Mouse (Mus musculus) bone marrow, adult 2 months (tissue): ENCODE results near the gene Slc15a1. TPM values are rescaled to one million over a fixed set of nuclear protein-coding genes. Genes with fewer than 3 reads are reported as not detected.

Source experiments
- H3K27ac ChIP-seq: fragments of 200-500 bp; 2 replicates; pipeline ENCODE4 v1.5.1; 2012; ENCODE audit warnings: low read depth, mild to moderate bottlenecking, control low read depth, inconsistent platforms, low read length; ENCODE audit not compliant: control insufficient read depth, poor library complexity, insufficient read depth
- H3K4me1 ChIP-seq: fragments of 200-500 bp; 2 replicates; pipeline ENCODE4 v1.6.1; 2011; ENCODE audit warnings: low read length; ENCODE audit not compliant: control insufficient read depth, insufficient read depth
- H3K4me3 ChIP-seq: fragments of 200-500 bp; replicated peaks from 2 replicates; pipeline ENCODE3; 2011; ENCODE audit warnings: mild to moderate bottlenecking, low read depth, low read length, control low read depth; ENCODE audit not compliant: control insufficient read depth
- CTCF ChIP-seq: fragments of 200-500 bp; IDR thresholded peaks from 2 replicates; pipeline ENCODE4 v1.5.1; 2011; ENCODE audit warnings: low read length, control low read depth; ENCODE audit not compliant: control insufficient read depth, insufficient read depth
- POLR2A ChIP-seq: fragments of 200-500 bp; IDR thresholded peaks from 2 replicates; pipeline ENCODE4 v1.6.1; 2011; ENCODE audit warnings: low read depth, mild to moderate bottlenecking, control low read depth, low read length, borderline replicate concordance; ENCODE audit not compliant: control insufficient read depth
- WGBS: fragments of 180-500 bp; shearing (Covaris S2); methylation state at CpG from one replicate; pipeline ENCODE4 v1.1.7; 2018; 5-methylcytosine and 5-hydroxymethylcytosine counted together
- polyA plus RNA-seq: library from polyadenylated mRNA; stranded (reverse); fragments of >200 nt; gene quantifications from 2 replicates; pipeline ENCODE4 v1.2.4, GENCODE M21; 2011; ENCODE audit warnings: low replicate concordance; ENCODE audit not compliant: missing spikeins, insufficient read depth, insufficient read length

Gene Slc15a1
- polyA plus RNA-seq, 1 experiment: not detected

- 89% methylated on average over 2 of the region's 2 CpGs for WGBS
- no peak for TF ChIP-seq POLR2A
- TF ChIP-seq CTCF: no peak
Measured at GRCm38 (mm10) chr14:121481591-121481990, 23.5 kb downstream of the Slc15a1 start.

GRCm38 (mm10) chr14:121479096-121479495 is 26.0 kb downstream of the Slc15a1 start:
- 81% methylated on average over 3 of the region's 3 CpGs for WGBS

More at GRCm38 (mm10) chr14:121481591-121481990, 23.5 kb downstream of the Slc15a1 start:
- Histone ChIP-seq H3K27ac (no peak overlapping the region), H3K4me1 (peaks cover 2% of the 10 kb centered on the region; the same call in 1 of the 2 replicates), H3K4me3 (no peak overlapping the region)

GRCm38 (mm10) chr14:121477925-121478693 is 26.9 kb downstream of the Slc15a1 start:
- WGBS: 2% methylated on average over 14 of the region's 14 CpGs
- H3K4me1 ChIP-seq: peaks cover 2% of the 10 kb centered on the region; the same call in 1 of the 2 replicates
- no peak overlapping the region for H3K4me3 ChIP-seq
- no peak for TF ChIP-seq CTCF
- no peak for TF ChIP-seq POLR2A
- no peak overlapping the region for H3K27ac ChIP-seq

More at GRCm38 (mm10) chr14:121479096-121479495, 26.0 kb downstream of the Slc15a1 start:
- Histone ChIP-seq H3K4me1 (peaks cover 2% of the 10 kb centered on the region; the same call in 1 of the 2 replicates), H3K4me3 (no peak overlapping the region), H3K27ac (no peak overlapping the region)
- no peak for TF ChIP-seq POLR2A

DNA sequence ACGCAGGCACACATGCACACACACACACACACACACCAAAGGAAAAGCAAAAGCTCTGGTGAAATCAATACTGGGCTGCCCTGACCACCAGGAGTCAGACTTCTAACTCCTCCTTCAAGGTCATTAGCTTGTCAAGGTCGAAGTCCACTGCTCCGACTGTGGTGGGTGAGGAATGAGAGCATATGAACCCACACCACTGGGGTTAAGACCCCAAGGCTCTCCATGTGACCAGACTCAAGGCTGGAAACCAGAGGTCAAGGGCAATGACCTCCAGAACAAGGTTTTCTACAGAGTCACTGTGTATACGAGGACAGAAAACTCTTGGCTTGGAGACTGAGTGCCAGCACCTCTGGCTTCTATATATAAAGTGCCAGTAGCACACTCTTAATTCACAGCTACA is 31.2 kb downstream of the Slc15a1 start:
- TF ChIP-seq POLR2A: no peak
- no peak for TF ChIP-seq CTCF
- H3K27ac ChIP-seq: no peak overlapping the region
- H3K4me3 ChIP-seq: no peak overlapping the region
- peaks cover 2% of the 10 kb centered on the region; the same call in 1 of the 2 replicates for H3K4me1 ChIP-seq
- 68% methylated on average over 4 of the region's 4 CpGs for WGBS

DNA sequence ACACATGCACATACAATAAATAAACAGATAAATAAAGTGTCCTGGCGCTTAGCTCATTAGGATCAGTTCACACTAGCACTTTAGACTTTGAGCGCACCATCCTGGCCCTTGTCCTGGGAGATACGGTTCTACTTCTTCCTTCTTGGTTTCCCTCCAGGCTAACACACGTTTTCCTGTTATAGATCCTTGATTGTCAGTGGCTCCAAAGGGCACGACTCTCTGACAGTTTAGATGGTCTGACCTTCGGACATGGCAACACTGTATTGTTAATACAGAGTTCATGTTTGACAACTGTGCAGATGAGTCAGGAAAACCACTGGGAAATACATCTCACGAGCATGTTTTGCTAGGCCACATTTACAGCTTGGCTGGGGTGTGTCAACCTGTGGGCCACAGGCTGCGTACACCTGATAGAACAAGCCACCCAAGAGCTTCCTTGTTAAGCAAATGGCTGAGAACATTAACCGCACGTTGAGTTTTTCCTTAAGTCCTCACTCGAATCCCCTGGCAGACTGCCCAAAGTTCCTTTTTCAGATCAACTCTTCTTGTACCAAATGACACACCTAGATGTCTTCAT is 33.4 kb downstream of the Slc15a1 start:
- WGBS: 73% methylated on average over 11 of the region's 11 CpGs
- H3K4me1 ChIP-seq: no peaks in the 10 kb centered on the region
- no peak overlapping the region for H3K4me3 ChIP-seq
- TF ChIP-seq POLR2A (no peak), CTCF (no peak)
- no peak overlapping the region for H3K27ac ChIP-seq

DNA sequence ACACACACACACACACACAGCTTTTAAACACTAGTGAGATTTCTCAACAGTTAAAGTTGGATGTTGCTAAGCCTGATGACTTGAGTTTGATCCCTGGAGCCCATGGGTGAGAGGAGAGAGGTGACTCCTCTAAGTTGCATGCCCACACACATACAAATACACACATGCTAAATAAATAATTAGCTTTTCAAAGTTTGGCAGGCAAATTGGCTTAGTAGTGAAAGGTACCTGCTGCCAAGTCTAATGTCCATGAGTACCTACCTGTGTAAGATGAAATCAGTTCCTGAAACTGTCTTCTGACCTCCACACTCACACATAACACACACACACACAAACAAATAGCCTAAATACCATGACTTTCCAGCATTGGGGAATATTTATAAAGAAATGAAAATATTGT is 35.5 kb downstream of the Slc15a1 start:
- no peak overlapping the region for H3K4me3 ChIP-seq
- H3K27ac ChIP-seq: no peak overlapping the region
- TF ChIP-seq CTCF (no peak), POLR2A (no peak)
- no peaks in the 10 kb centered on the region for H3K4me1 ChIP-seq

DNA sequence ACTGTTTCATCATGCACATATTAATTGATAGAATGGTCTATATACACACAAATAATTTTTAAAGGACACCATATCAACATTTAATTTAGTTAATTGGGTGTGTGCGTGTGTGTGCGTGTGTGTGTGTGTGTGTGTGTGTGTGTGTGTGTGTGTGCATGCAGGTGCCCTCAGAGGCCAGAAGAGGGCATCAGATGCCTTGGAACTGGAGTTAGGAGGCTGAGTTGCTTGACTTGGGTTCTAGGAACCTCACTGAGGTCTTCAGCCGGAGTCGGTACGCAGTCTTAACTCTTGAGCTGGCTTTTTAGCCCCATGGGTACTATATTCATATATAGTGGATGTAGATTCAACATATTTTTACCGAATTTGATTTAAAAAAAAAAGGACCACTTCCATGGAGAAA is 37.4 kb downstream of the Slc15a1 start:
- H3K27ac ChIP-seq: no peak overlapping the region
- 91% methylated on average over 6 of the region's 6 CpGs for WGBS
- H3K4me1 ChIP-seq: no peaks in the 10 kb centered on the region
- TF ChIP-seq POLR2A: no peak
- no peak for TF ChIP-seq CTCF
- no peak overlapping the region for H3K4me3 ChIP-seq

GRCm38 (mm10) chr14:121466501-121466900 is 38.6 kb downstream of the Slc15a1 start:
- H3K27ac ChIP-seq: no peak overlapping the region
- TF ChIP-seq POLR2A (no peak), CTCF (no peak)
- no peak overlapping the region for H3K4me3 ChIP-seq
- 83% methylated on average over 4 of the region's 4 CpGs for WGBS
- H3K4me1 ChIP-seq: no peaks in the 10 kb centered on the region
